Mouse (Mus musculus): ENCODE data around the gene Slco2b1. TPM values are rescaled to one million over a fixed set of nuclear protein-coding genes. Genes with fewer than 3 reads are reported as not detected.

Slco2b1 gene
- polyA plus RNA-seq, 2 experiments, result 0.11 to 0.12 TPM

- WGBS (ENCODE audit: insufficient replicate concordance), result 61% methylated on average over 14 of the region's 14 CpGs
Measured at GRCm38 (mm10) chr7:99661571-99662230, 49.4 kb downstream of the Slco2b1 start.

GRCm38 (mm10) chr7:99661071-99661470 is 50.1 kb downstream of the Slco2b1 start:
- Histone ChIP-seq H3K36me3 (replicated peaks; ENCODE audit: control insufficient read depth, insufficient read depth, low read depth) (no peaks in the 10 kb centered on the region), H3K4me3 (ENCODE audit: insufficient read depth in 1 of 2, low read depth in 2 of 2, low read length in 2 of 2) (no peak overlapping the region), H3K27ac (no peak overlapping the region), H3K4me2 (ENCODE audit: low read depth) (no peak overlapping the region), H3K4me1 (replicated peaks; ENCODE audit: control insufficient read depth in 2 of 2, insufficient read depth in 2 of 2, low read length in 1 of 2) (no peaks in the 10 kb centered on the region), H3K9ac (replicated peaks) (no peak overlapping the region), H3K27me3 (ENCODE audit: control insufficient read depth, insufficient read depth, low read length) (peaks cover 2% of the 10 kb centered on the region), H3K9me3 (ENCODE audit: control insufficient read depth, low read length) (no peaks in the 10 kb centered on the region)
- WGBS (ENCODE audit: insufficient replicate concordance), result 73% methylated on average over 9 of the region's 9 CpGs
- ATAC-seq (ENCODE audit: insufficient read depth) (no peak), DNase-seq (ENCODE audit: low read depth in 3 of 3, low spot score in 3 of 3) (no peak)
- TF ChIP-seq EP300 (IDR thresholded peaks at IDR 0.05; ENCODE audit: low read depth) (no peak), CTCF (IDR thresholded peaks at IDR 0.05; ENCODE audit: low read depth) (no peak)

More at GRCm38 (mm10) chr7:99661571-99662230, 49.4 kb downstream of the Slco2b1 start:
- Histone ChIP-seq H3K9me3 (ENCODE audit: control insufficient read depth, low read length) (no peaks in the 10 kb centered on the region), H3K4me3 (ENCODE audit: insufficient read depth in 1 of 2, low read depth in 2 of 2, low read length in 2 of 2) (no peak overlapping the region), H3K36me3 (replicated peaks; ENCODE audit: control insufficient read depth, insufficient read depth, low read depth) (no peaks in the 10 kb centered on the region), H3K9ac (replicated peaks) (no peak overlapping the region), H3K4me1 (replicated peaks; ENCODE audit: control insufficient read depth in 2 of 2, insufficient read depth in 2 of 2, low read length in 1 of 2) (no peaks in the 10 kb centered on the region), H3K4me2 (ENCODE audit: low read depth) (no peak overlapping the region), H3K27me3 (ENCODE audit: control insufficient read depth, insufficient read depth, low read length) (peaks cover 2% of the 10 kb centered on the region), H3K27ac (no peak overlapping the region)
- TF ChIP-seq EP300 (IDR thresholded peaks at IDR 0.05; ENCODE audit: low read depth) (no peak), CTCF (IDR thresholded peaks at IDR 0.05; ENCODE audit: low read depth) (no peak)
- ATAC-seq (ENCODE audit: insufficient read depth) (no peak), DNase-seq (ENCODE audit: low read depth in 3 of 3, low spot score in 3 of 3) (no peak)

GRCm38 (mm10) chr7:99659379-99660029 is 51.6 kb downstream of the Slco2b1 start:
- ATAC-seq (ENCODE audit: insufficient read depth) (no peak), DNase-seq (ENCODE audit: low read depth in 3 of 3, low spot score in 3 of 3) (peak; percentile 48 to 58 (median 56))
- Histone ChIP-seq H3K4me3 (ENCODE audit: insufficient read depth in 1 of 2, low read depth in 2 of 2, low read length in 2 of 2) (no peak overlapping the region), H3K4me2 (ENCODE audit: low read depth) (no peak overlapping the region), H3K9ac (replicated peaks) (no peak overlapping the region), H3K9me3 (ENCODE audit: control insufficient read depth, low read length) (no peaks in the 10 kb centered on the region), H3K4me1 (replicated peaks; ENCODE audit: control insufficient read depth in 2 of 2, insufficient read depth in 2 of 2, low read length in 1 of 2) (no peaks in the 10 kb centered on the region), H3K27me3 (ENCODE audit: control insufficient read depth, insufficient read depth, low read length) (peaks cover 2% of the 10 kb centered on the region), H3K36me3 (replicated peaks; ENCODE audit: control insufficient read depth, insufficient read depth, low read depth) (no peaks in the 10 kb centered on the region), H3K27ac (no peak overlapping the region)
- TF ChIP-seq CTCF (IDR thresholded peaks at IDR 0.05; ENCODE audit: low read depth) (peak; percentile 90), EP300 (IDR thresholded peaks at IDR 0.05; ENCODE audit: low read depth) (no peak)
- 40% methylated on average over 12 of the region's 12 CpGs for WGBS (ENCODE audit: insufficient replicate concordance)

GRCm38 (mm10) chr7:99654244-99654643 is 56.9 kb downstream of the Slco2b1 start:
- no peak for ATAC-seq (ENCODE audit: insufficient read depth)
- H3K27me3 ChIP-seq (ENCODE audit: control insufficient read depth, insufficient read depth, low read length), result peaks cover 2% of the 10 kb centered on the region; the same call in 1 of the 2 replicates
- H3K4me1 ChIP-seq (replicated peaks; ENCODE audit: control insufficient read depth in 2 of 2, insufficient read depth in 2 of 2, low read length in 1 of 2), result no peaks in the 10 kb centered on the region
- no peak for DNase-seq (ENCODE audit: low read depth in 3 of 3, low spot score in 3 of 3)
- WGBS (ENCODE audit: insufficient replicate concordance), result 48% methylated on average over 11 of the region's 11 CpGs
- H3K4me3 ChIP-seq (ENCODE audit: insufficient read depth in 1 of 2, low read depth in 2 of 2, low read length in 2 of 2), result no peak overlapping the region
- no peaks in the 10 kb centered on the region for H3K36me3 ChIP-seq (replicated peaks; ENCODE audit: control insufficient read depth, insufficient read depth, low read depth)
- no peaks in the 10 kb centered on the region for H3K9me3 ChIP-seq (ENCODE audit: control insufficient read depth, low read length)
- TF ChIP-seq CTCF (IDR thresholded peaks at IDR 0.05; ENCODE audit: low read depth) (no peak), EP300 (IDR thresholded peaks at IDR 0.05; ENCODE audit: low read depth) (no peak)
- H3K27ac ChIP-seq, result no peak overlapping the region
- H3K4me2 ChIP-seq (ENCODE audit: low read depth), result no peak overlapping the region
- H3K9ac ChIP-seq (replicated peaks), result no peak overlapping the region

- DNase-seq (ENCODE audit: low read depth in 3 of 3, low spot score in 3 of 3), result no peak
- no peak overlapping the region for H3K4me3 ChIP-seq (ENCODE audit: insufficient read depth in 1 of 2, low read depth in 2 of 2, low read length in 2 of 2)
- H3K9me3 ChIP-seq (ENCODE audit: control insufficient read depth, low read length), result no peaks in the 10 kb centered on the region
- H3K4me1 ChIP-seq (replicated peaks; ENCODE audit: control insufficient read depth in 2 of 2, insufficient read depth in 2 of 2, low read length in 1 of 2), result no peaks in the 10 kb centered on the region
- ATAC-seq (ENCODE audit: insufficient read depth), result no peak
- no peaks in the 10 kb centered on the region; the same call in 1 of the 2 replicates for H3K27me3 ChIP-seq (ENCODE audit: control insufficient read depth, insufficient read depth, low read length)
- H3K4me2 ChIP-seq (ENCODE audit: low read depth), result no peak overlapping the region
- TF ChIP-seq EP300 (IDR thresholded peaks at IDR 0.05; ENCODE audit: low read depth), result no peak
- no peaks in the 10 kb centered on the region for H3K36me3 ChIP-seq (replicated peaks; ENCODE audit: control insufficient read depth, insufficient read depth, low read depth)
- no peak overlapping the region for H3K27ac ChIP-seq
- 50% methylated on average over 4 of the region's 4 CpGs for WGBS (ENCODE audit: insufficient replicate concordance)
- no peak overlapping the region for H3K9ac ChIP-seq (replicated peaks)
Measured at GRCm38 (mm10) chr7:99649585-99649984, 61.6 kb downstream of the Slco2b1 start.
